Mouse (Mus musculus) kidney, postnatal 36 days (tissue): ENCODE data around the gene Dusp1.
A peak's percentile ranks its signal among the peaks of the same experiment; 100 is the strongest.

Experiments
- DNase-seq, 2 experiments: peaks; one replicate each; pipeline ENCODE4 v3.0.0; 2021 to 2022; ENCODE audit warnings: mixed read lengths in 2 of 2

Gene Dusp1

DNA sequence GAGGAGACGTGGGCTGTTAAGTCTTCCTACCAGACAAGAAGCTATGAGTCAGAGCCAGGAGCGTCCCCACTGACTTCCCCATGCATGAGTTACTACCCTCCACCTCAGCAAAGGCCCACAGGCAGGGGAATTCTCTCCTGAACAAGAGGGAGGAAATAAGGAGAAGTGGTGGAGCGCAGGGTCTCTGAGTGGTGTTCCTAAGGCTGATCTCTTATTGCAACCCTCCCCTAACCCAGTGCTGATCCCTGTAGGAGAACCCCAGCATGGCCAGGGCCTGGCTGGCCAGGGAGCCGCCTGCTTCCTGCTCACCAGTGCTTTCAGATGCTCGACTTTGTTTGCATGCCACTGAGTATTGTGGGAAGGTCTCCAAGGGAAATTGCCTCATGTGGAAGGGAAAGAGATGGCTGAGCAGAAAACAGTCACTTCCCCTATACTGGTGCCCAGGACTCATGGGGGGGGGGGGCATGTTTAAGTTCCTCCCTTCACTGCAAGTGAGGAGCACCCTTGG, 64.5 kb downstream of the Dusp1 start:
- peak; percentile 50 to 58 for DNase-seq

DNA sequence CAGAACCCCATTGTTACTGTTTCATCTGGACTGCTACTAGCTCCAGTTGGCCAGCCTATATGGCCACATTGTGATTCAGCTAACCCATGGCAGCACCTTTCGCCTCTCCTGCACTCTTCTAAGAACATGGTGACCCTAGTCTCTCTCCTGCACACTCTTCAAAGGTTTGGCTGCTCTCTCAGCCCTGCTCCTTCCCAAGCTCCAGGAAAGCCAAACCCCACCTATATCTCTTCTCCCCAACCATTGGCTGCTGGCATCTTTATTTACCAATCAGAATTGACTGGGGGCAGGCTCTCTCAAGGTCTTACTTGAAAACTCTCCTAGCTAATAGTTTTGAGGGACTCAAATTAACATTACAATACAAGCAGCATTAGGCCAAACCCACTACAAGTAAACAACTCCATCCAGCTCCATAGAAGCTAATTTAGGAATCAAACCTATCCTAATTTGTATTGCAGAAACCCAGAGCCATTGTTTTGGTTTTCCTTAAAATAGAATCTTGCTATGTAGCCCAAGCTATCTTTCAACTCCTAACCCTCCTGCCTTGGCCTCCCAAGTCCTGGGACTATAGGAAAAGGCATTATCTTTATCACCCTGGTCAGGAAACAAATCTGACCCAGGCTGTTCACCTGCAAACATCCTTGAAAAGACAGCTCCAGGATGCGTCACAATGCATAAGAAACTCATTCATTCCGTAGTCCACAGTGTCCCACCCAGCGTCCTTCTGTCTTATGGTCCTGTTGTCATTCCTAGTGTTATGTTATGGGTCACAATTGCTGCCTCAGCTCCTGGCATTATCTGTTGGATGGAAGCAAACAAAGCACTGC, 67.1 kb downstream of the Dusp1 start:
- no peak for DNase-seq

DNA sequence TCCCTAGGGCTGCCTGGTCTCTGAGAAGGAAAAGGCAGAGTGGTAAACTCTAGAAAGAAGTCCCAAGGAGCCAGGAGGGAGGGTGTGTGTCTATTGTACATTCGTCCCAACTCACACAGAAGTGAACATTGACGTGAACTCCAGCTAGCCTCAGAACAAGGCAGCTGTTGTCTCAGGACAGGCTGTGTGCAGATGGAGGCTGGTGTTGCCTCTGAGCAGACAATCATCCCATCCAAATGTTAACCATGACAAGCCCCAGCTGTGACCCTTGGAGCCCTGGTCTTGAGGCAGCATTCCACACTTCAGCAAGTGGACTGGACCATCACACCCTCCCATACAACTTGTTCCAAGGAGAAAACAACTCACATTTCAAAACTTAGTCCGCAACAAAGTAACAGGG, 69.7 kb downstream of the Dusp1 start:
- DNase-seq = peak in 1 of 2 experiments; percentile 37

DNA sequence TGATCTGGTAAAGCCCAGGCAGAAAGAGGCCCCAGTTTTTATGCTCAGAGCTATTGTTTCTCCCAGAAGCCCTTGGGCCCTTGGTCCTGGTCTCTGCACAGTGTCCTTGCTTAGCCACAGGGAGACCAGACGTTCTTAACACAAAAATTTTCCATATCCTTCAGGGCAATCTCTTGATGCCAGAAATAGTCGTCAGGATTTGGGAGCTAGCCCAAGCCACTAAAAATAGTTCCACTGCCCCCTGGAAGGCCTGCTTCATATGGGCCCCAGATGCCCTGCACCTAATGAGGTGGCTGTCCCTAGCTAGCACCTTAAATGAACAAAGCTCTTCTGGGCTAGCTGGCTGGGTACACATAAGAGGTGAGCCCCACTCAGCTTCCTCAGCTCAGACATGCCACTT, 71.0 kb downstream of the Dusp1 start:
- DNase-seq = peak; percentile 58 to 65

DNA sequence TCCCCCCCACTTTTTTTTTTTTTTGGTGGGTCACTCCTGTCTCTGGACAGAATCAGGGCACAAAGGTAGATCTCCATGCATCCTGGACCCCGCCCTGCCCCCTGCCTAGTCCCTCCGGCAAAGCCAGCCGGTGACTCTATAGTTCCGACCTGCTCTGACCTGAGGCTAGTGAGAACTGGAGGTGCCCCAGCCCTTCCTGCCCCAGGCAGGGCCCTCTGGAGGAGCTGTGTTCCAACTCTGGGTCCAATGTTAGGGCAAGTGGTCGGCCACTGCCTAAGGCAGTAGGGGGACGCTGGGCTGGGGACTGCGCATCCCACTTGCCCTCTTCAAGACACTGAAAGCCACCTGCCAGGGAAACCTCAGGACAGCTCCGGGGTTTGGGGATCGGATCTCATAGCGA, 71.9 kb downstream of the Dusp1 start:
- DNase-seq = no peak

DNA sequence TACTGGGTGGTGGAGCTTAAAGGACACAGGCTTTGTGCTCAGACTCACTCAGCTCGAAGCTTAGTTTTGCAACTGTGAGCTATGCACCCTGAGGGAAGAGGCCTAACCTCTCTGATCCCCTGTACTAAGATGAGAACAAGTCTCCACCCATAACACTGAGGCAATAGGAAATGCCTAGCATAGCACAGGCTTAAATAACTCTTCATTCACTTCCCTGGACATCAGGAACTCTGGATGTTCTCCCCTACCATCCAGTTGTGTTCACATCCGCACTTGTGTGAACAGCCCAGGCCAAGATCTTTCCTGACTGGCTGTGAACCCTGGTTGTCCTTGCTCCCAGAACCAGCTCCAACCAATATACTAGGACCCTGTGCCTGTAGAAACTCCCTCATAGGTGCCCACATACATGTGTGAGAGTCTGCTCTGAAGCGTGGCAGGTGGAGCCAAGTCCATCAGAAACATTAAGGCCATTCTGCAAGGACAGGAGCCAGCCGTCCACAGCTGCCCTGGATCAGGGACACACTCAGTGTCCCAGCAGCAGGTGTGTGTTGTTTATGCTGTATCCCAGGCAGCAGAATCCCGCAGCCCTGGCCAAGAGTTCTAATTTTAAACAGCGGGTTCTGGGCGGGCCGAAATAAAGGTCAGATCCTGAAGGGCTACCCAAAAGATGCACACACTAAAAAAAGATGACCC, 73.1 kb downstream of the Dusp1 start:
- DNase-seq = peak; percentile 37 to 53

DNA sequence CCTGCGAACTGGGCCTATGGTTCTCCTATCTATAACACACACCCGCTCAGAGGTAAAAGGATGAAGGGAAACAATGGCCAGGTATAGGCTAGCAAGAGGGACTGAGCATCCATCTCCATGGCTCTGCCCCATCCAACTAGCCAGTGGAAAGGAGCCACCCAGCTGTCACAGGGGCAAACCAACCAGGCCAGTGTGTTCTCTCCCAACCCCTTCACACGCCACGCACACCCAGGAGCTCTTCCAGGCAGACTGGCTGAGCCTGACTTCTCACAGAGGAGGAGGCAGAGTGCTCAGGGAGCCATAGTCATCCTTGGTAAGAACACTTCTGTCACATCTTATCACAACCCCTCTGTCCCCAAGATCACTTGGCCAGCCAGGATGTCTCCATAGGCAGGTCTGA, 74.0 kb downstream of the Dusp1 start:
- DNase-seq = no peak

DNA sequence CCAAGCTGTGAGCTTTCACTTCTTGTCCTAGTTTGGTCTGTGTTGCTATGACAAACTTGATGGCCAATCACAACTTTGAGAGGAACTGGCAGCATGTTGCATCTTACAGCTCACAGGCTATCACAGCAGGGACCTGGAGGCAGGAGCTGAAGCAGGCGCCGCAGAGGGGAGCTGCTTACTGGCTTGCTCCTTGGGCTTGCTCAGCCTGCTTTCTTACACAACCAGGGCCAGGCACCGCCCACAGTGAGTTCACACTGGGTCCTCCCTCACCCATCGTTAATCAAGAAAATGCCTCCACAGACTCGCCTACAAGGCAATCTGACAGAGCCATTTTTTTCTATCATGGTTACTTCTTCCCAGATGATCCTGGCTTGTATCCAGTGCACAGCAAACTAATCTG, 74.7 kb downstream of the Dusp1 start:
- peak; percentile 60 to 61 for DNase-seq

DNA sequence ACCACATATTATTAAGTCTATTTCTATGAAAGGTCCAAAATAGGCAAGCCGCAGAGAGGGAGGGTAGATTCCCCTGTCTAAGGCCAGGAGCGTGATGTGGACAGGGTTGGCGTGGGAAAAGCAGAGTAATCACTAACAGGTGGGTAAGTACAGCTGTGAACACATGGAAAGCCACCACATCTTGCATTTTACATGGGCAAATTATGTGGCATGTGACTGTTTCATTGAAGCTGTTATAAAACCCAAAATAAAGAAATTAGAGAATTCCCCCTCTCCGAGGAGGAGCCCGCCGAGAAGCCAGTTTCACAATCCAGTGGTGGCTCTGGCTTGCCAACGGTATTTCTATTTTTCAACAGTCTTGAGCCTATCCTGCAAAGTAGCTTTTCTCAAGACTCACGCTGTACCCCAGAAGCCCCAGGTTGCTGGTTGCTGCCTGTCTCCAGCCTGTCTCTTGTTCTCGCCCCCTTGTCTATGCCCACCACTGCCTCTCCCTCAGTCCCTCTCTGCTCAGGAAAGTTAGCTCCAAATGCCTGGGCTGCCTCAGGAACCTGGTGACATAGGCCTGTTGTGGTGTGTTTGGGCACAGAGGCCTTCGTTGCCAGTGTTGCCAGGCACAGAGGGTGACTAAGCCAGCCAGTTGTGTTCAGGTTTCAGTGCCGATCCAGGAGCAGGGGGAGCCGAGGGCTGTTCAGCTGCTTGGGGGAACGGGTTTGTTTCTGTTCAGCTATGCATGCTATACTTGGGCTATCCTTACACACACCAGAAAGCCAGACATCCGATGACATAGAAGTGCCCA, 77.1 kb downstream of the Dusp1 start:
- DNase-seq = no peak

DNA sequence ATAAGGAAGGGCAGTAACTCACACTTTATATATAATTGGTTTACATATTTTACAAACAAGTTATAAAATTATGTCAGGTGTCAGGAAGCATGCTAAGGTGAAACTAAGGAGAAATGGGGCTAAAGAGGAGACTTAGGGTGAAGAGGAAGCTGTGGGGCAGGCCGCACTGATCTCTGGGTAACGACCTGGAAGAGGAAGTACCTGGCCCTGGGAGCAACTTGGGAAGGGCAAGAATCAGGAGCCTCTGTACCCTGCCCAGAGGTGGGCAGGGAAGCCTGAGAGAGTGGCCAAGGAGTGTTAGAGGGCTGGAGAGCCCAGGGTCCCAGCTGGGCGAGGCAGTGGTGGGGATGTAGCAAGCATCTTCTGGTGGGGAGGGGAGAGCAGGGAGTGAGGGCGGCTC, 81.0 kb downstream of the Dusp1 start:
- no peak for DNase-seq

DNA sequence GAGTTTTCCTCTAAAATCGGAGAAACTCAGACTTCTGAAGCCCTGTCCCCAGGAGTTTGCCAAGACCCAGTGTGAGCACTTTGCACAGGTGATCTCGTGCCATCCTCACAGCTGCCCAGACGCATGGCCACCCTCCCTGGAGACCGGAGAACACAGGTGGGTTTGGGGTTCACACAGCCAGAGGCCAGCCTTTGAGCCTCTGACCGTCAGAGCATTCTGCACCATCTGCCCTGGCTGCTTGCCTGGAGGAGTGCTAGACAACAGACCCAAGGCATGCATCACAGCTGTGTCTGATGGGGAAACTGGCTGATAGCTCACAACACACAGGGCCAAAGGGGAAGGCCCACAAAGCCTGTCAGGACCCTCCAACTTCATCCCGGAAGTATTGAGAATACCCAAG, 82.3 kb downstream of the Dusp1 start:
- no peak for DNase-seq

DNA sequence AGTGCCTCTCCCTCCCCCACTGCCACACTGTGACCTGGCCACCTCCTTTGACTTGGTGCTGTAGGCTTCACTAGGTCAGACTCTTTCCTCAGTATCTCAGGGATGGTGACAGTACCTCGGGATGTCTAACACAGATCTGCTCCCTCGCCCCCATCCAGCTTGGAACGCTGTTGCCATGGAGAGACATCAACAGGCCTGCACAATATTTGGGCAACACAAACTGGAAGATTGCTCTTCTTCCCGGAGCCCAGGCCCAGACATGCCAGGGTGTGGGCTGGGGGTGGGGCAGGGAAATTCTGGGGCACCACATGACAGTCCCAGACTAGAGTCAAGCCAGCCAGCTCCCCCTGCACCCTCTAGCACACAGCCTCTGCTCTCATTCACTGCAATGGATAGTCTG, 83.3 kb downstream of the Dusp1 start:
- no peak for DNase-seq

DNA sequence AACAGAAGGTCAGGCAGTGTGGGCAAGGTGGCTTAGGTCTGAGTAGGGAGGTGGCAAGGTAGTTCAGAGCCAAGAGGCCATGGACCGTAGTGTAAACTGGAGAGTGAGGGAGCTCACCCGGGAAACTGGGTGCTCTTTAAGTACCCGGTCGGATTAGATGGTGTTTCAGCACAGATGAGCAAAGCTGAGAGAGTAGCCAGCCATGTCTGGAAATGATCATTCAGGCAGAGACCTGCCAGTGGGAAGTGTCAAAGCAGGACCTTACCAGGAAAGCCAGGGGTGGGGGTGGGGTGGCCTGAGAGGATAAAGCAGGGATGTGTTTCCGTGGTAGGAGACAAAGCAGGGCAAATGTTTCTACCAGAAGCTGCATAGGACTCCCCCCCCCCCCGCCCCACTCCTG, 85.1 kb downstream of the Dusp1 start:
- DNase-seq = no peak

DNA sequence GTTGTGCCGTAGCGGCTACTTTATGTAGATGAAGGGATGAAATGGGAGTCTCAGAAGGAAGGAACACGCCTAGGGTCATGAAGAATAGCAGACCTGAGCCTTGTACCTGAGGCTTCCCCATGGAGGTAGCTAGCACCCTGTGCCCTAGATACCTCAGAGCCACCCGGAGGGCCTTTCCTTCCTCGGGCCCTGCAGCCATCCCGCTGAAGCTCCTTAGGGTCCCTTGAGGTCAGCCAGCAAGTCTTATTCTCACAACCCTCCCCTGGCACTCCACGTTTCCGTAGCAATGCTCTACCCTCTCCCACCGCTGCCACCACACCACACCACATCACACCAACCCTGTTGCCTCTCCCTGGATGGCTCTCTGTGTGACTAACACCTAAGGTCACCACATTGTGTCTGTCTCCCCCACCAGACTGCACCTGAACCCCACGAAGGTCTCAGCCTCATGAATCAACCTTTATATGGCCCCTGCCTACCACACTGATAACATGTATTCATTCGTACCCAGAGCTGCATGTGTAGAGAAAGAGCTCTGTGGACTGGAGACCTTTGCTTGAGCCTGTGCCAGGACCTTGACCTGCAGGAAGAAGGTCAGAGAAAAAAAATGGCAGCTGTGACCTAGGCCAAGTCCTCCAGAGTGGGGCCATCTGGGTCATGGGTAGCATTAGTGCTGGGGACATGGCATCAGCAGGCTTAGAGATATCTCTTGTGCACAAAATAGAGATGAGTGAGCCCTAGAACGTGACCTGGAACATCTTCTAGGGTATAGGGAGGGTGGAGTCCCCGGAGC, 93.6 kb downstream of the Dusp1 start:
- no peak for DNase-seq

DNA sequence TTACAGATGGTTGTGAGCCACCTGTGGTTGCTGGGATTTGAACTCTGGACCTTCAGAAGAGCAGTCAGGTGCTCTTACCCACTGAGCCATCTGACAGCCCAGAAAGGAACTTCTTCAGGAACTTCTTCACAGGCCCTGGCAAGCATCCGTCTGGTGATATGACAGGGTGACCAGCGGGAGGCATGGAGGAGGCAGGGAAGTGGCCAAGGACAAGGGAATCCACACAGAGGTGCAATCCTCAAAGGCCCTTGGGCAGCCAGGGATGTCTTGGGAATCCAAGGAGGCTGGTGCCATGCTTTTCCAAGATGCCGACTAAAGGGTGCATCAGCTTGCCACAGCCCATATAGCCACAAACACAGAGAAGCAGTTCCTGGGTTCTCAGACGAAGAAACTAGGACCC, 94.3 kb downstream of the Dusp1 start:
- no peak for DNase-seq

DNA sequence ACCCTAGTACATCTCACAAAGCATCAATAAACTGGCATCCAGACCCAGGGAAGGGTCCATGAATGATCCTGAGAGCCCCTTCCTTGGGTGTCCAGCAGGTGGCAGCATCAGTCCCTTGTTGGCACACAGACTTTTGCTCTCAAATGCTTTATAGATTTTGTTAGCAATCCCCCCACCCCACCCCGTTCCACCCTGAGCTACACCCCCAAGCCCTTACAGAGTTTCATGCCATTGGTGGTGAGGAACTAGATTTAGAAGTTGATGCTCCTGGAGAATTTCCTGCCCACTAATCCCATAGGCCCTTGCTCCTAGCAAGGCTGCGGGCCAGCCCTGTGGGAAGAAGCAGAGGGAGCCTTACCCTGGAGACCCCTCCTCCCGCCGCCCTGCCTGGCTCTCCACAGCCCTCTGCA, 95.2 kb downstream of the Dusp1 start:
- peak; percentile 88 to 94 for DNase-seq

DNA sequence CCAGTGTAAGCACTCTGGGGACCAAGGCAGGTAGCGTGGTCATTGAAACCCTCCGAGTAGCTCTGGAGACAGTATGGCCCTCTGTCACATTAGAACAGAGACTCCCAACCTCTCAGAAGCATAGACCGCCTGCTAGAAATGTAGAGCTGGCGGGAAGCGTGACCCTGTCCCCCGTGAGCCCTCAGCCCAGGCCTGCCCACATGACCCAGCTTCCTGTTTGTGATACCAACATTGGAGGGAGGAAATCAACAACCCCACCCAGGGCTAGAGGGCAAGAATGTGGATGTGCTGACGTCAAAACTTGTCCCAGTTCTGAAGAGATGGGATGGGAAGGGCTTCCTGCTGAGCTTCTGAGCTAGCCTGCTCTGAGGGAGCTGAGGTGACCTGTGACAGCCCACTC, 97.0 kb downstream of the Dusp1 start:
- peak; percentile 80 to 91 for DNase-seq

DNA sequence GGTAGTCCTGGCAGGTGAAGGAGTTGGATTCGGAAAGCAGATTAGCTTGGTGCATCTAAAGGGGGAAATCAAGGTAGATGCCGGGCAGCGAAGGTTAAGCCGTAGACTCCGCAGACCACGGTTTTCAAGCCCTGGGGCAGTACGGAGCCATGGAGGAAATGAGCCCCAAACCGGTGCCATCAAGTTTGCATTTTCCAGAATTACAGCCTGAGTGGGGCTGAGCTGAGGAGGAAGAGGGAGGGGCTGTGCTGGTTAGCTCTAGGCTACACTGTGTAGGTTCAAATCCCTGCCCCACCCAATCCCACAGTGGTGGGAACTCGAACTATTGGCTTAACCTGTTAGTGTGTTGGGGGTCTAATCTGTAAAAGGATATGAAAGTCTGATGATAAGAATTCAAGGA, 97.4 kb downstream of the Dusp1 start:
- no peak for DNase-seq

DNA sequence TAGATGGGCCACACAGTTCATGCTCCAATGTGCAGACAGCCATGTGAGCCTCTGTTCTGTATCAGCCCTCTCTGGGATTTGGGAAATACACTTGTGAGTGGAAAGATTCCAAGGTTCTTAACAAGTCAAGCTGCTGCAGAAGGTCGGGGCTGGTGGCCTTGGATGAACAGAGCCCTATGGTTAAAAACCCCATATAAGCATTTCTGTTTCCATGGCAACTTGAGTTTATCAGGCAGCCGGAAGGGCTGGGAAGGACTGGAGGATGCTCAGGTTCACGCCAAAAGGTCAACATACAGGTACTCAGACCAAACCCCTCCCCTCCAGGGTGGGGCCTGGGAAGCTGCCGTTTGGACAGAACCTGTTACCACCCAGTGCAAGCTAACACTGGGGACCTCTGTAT, 97.9 kb downstream of the Dusp1 start:
- DNase-seq = peak; percentile 39 to 44

DNA sequence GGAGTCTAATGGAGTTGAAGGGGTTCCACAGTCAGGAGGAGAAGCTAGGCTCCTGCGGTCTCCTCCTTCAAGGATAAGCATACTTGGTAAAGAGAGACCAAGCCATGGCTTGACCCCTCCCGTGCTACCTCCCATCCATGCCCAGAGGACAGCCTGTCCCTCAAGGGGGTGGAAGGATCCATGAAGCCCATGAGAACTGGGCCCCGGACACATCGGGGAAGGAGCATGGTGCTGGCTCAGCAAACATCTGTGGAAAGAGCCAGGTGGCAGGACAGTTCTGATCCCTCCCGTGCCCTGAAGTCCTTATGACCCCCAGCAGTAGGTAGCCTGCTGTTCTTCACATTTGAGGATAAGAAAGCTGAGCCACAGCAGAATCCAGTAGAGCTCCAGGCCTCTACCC, 98.5 kb downstream of the Dusp1 start:
- no peak for DNase-seq

DNA sequence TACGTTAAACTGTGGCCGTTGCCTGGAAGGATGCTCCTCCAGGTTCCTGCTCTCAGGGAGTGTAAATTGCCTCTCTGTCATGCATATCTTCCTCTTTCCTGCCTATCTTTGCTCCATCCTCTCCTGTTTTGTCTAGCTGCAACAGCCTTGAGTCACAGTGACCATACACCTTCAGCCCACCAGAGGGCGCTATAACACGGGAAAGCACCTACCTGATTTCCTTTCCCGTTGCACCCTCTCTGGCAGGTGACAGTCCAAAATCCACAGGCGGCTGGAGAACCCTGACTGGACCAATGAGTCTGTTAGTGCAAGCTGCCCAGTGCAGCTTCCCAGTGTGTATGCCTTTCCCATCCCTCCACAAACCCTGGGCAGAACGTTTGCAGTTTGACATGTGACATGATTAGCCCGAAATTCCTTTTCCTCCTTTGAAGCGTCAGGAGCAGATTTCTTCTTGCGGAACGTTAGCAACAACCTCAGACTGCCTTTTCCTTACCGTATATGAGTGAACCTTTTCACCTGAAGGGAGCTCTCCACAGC, 99.2 kb downstream of the Dusp1 start:
- DNase-seq = peak; percentile 85 to 92

DNA sequence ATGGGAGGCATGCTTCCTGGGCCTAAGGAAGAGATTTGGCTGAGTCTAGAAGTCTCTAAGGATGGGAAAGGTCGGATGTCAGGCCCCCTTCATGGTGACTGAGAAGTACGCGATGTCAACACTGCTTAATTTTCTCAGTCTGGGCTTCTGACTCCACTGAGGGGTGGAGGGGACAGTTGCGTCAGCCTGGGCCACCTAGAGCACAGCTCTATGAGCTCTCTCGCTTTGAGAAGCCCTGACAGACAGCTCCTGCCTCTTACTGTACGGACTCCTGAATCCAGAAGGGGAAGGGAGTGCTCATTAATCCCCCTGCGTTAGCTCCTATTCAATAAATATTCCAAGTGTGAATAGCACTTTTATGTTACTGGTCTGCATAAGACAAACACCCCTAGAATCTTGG, 103.9 kb downstream of the Dusp1 start:
- DNase-seq = no peak
